Mouse (Mus musculus): Measurements from ENCODE around the gene Hcn2.

Gene Hcn2

GRCm38 (mm10) chr10:79716254-79716987, at the start of gene Hcn2:
Gene Hcn2 (plus strand): TSS chr10:79716634.
- no peak for DNase-seq (ENCODE audit: low read depth)

- no peak for DNase-seq (ENCODE audit: low read depth)
Measured at GRCm38 (mm10) chr10:79668076-79668475, 48.4 kb upstream of the Hcn2 start.

GRCm38 (mm10) chr10:79668771-79669575, 47.5 kb upstream of the Hcn2 start, which contains the start of gene Tpgs1:
Gene Tpgs1 (plus strand): TSS chr10:79669369.
- DNase-seq (ENCODE audit: low read depth), result peak; percentile 98

GRCm38 (mm10) chr10:79669576-79670057, 46.8 kb upstream of the Hcn2 start:
- DNase-seq (ENCODE audit: low read depth), result peak; percentile 66

- DNase-seq (ENCODE audit: low read depth), result no peak
Measured at GRCm38 (mm10) chr10:79670071-79670888, 46.2 kb upstream of the Hcn2 start.

- DNase-seq (ENCODE audit: low read depth), result no peak
Measured at GRCm38 (mm10) chr10:79671396-79672087, 44.9 kb upstream of the Hcn2 start.

GRCm38 (mm10) chr10:79672088-79672455, 44.4 kb upstream of the Hcn2 start:
- DNase-seq (ENCODE audit: low read depth), result peak; percentile 20

GRCm38 (mm10) chr10:79673054-79673453, 43.4 kb upstream of the Hcn2 start:
- DNase-seq (ENCODE audit: low read depth), result no peak

GRCm38 (mm10) chr10:79675346-79676035, 40.9 kb upstream of the Hcn2 start:
- no peak for DNase-seq (ENCODE audit: low read depth)

- no peak for DNase-seq (ENCODE audit: low read depth)
Measured at GRCm38 (mm10) chr10:79680606-79681495, 35.6 kb upstream of the Hcn2 start.

- peak; percentile 99 for DNase-seq (ENCODE audit: low read depth)
Measured at GRCm38 (mm10) chr10:79681591-79682245, 34.7 kb upstream of the Hcn2 start, which contains the start of gene Cdc34. Gene Cdc34 (plus strand): TSS chr10:79682195.

GRCm38 (mm10) chr10:79682551-79682915, 33.9 kb upstream of the Hcn2 start:
- DNase-seq (ENCODE audit: low read depth), result peak; percentile 49

GRCm38 (mm10) chr10:79682916-79683582, 33.4 kb upstream of the Hcn2 start:
- DNase-seq (ENCODE audit: low read depth), result peak; percentile 77

GRCm38 (mm10) chr10:79683726-79684640, 32.5 kb upstream of the Hcn2 start:
- peak; percentile 61 for DNase-seq (ENCODE audit: low read depth)

GRCm38 (mm10) chr10:79684770-79685600, 31.4 kb upstream of the Hcn2 start:
- no peak for DNase-seq (ENCODE audit: low read depth)

GRCm38 (mm10) chr10:79686219-79686618, 30.2 kb upstream of the Hcn2 start:
- no peak for DNase-seq (ENCODE audit: low read depth)

GRCm38 (mm10) chr10:79686691-79687090, 29.7 kb upstream of the Hcn2 start:
- DNase-seq (ENCODE audit: low read depth), result no peak

Measured in 416B (cell line).